Mouse (Mus musculus) intestine, embryonic 14.5 days (tissue): ENCODE data around the gene Olfr548-ps1. TPM values are rescaled to one million over a fixed set of nuclear protein-coding genes. Genes with fewer than 3 reads are reported as not detected.

Source experiments
- ATAC-seq: fragments of 200-750 bp; cut with Nextera tagmentation; replicated peaks from 2 replicates; pipeline ENCODE4 v1.8.0; 2017; ENCODE audit warnings: low read depth, moderate number of reproducible peaks, moderate TSS enrichment, moderate library complexity; ENCODE audit not compliant: low FRiP score, low TSS enrichment
- DNase-seq: peaks from one replicate; pipeline ENCODE4 v3.0.0-alpha.2; 2018; ENCODE audit warnings: low spot score
- H3K27ac ChIP-seq: fragments of 300-500 bp; sonication (generic); 2 replicates; pipeline ENCODE4 v1.5.1; 2014; ENCODE audit warnings: low read depth, mild to moderate bottlenecking, control low read depth
- H3K27me3 ChIP-seq: fragments of 300-500 bp; sonication (generic); replicated peaks from 2 replicates; pipeline ENCODE4 v1.6.1; 2014; ENCODE audit warnings: low read length, control low read depth; ENCODE audit not compliant: control insufficient read depth, insufficient read depth
- H3K36me3 ChIP-seq: fragments of 300-500 bp; sonication (generic); 2 replicates; pipeline ENCODE4 v1.6.1; 2014; ENCODE audit warnings: low read length, control low read depth; ENCODE audit not compliant: control insufficient read depth, insufficient read depth
- H3K4me1 ChIP-seq: fragments of 300-500 bp; sonication (generic); replicated peaks from 2 replicates; pipeline ENCODE4 v1.6.1; 2014; ENCODE audit warnings: low read length, control low read depth, mixed read lengths; ENCODE audit not compliant: control insufficient read depth, insufficient read depth
- H3K4me2 ChIP-seq: fragments of 300-500 bp; sonication (generic); 2 replicates; pipeline ENCODE4 v1.6.1; 2014; ENCODE audit warnings: low read length
- H3K4me3 ChIP-seq: fragments of 300-500 bp; sonication (generic); 2 replicates; pipeline ENCODE4 v1.5.1; 2014; ENCODE audit warnings: low read depth, low read length, control low read depth, mixed read lengths
- H3K9ac ChIP-seq: fragments of 300-500 bp; sonication (generic); 2 replicates; pipeline ENCODE4 v1.6.1; 2014; ENCODE audit warnings: mild to moderate bottlenecking, low read length
- H3K9me3 ChIP-seq: fragments of 300-500 bp; sonication (generic); 2 replicates; pipeline ENCODE4 v1.6.1; 2016; ENCODE audit warnings: low read length, control low read depth; ENCODE audit not compliant: control insufficient read depth
- WGBS: fragments of 180-500 bp; shearing (Covaris S2); extraction: QIAGEN DNeasy Blood & Tissue Kit; methylation state at CpG from one replicate; pipeline ENCODE4 v1.1.7; 2014; 5-methylcytosine and 5-hydroxymethylcytosine counted together
- polyA plus RNA-seq: library from polyadenylated mRNA; unstranded; fragments of >200 nt; fragmentation: Nextera tagmentation; extraction: Ambion mirVana; gene quantifications from 2 replicates; pipeline ENCODE4 v1.2.1, GENCODE M21; 2014

The Olfr548-ps1 gene
- polyA plus RNA-seq, 1 experiment from 2014 or later = not detected

- Histone ChIP-seq H3K27ac (no peak within 1 kb of the TSS), H3K4me1 (peaks cover 5% of the 10 kb centered on the region; the same call in 1 of the 2 replicates), H3K4me2 (peak within 1 kb of the TSS; percentile 54), H3K9ac (peak within 1 kb of the TSS; percentile 25; the same call in 1 of the 2 replicates), H3K4me3 (peak within 1 kb of the TSS; percentile 39), H3K27me3 (no peaks in the 10 kb centered on the region), H3K36me3 (no peaks in the 10 kb centered on the region), H3K9me3 (no peaks in the 10 kb centered on the region)
- 17% methylated on average over 10 of the region's 10 CpGs for WGBS
- ATAC-seq (peak; percentile 96), DNase-seq (peak; percentile 75)
Observed at GRCm38 (mm10) chr7:102564999-102565997, 24.6 kb downstream of the Olfr548-ps1 start, which contains the start of gene Trim21. TSS of gene Trim21 (minus strand) at chr7:102565486.

DNA sequence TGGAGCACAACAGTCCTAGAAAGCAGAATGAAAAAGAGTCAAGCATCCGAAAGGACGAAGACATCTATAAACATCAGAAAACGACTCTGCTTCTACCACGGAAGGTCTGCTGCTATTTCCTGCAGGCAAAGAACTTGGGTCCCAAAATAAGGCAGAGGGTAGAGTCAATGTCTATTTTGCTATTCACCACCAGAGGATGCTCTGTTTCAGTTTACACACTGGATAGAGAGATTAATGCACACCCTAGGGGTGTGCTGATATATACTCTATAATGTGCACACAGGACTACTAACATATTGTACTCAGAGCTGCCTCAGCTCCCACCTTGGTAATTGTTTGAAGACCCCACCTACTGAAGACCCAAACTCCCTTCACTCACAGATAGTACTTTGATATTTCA is 25.5 kb downstream of the Olfr548-ps1 start:
- Histone ChIP-seq H3K4me2 (no peak overlapping the region), H3K4me1 (peaks cover 5% of the 10 kb centered on the region; the same call in 1 of the 2 replicates), H3K9me3 (no peaks in the 10 kb centered on the region), H3K36me3 (no peaks in the 10 kb centered on the region), H3K4me3 (no peak overlapping the region), H3K27ac (no peak overlapping the region), H3K27me3 (no peaks in the 10 kb centered on the region), H3K9ac (no peak overlapping the region)
- 88% methylated on average over 4 of the region's 4 CpGs for WGBS
- ATAC-seq (no peak), DNase-seq (no peak)

DNA sequence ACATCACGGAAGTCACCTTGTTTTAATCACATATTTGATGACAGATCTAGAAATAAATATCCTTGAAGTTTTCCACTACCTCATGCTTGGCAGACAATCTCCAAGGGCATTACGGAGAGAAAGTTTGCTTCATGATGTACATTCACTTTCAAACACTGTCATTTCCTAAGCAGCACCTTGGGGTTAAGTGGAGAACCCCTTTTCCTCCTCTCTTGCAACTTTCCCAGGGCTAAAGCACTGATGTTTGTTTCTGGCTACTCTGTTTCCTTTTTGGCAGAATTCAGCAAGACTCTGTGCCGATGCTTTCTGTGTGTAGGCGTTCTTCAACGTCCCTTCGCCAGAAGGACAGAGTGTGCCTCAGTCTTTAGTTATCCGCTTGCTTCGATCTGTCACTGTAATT is 30.4 kb downstream of the Olfr548-ps1 start, which contains the start of gene Olfr550:
Olfr550 (plus strand) TSS at position 301 of the 400 bp plus-strand sequence.
- 92% methylated on average over 8 of the region's 8 CpGs for WGBS
- H3K27me3 ChIP-seq = no peaks in the 10 kb centered on the region
- H3K9ac ChIP-seq = no peak within 1 kb of the TSS
- H3K27ac ChIP-seq = no peak within 1 kb of the TSS
- no peaks in the 10 kb centered on the region for H3K4me1 ChIP-seq
- no peak within 1 kb of the TSS for H3K4me2 ChIP-seq
- H3K4me3 ChIP-seq = no peak within 1 kb of the TSS
- no peaks in the 10 kb centered on the region for H3K9me3 ChIP-seq
- no peaks in the 10 kb centered on the region for H3K36me3 ChIP-seq
- DNase-seq (no peak), ATAC-seq (no peak)

DNA sequence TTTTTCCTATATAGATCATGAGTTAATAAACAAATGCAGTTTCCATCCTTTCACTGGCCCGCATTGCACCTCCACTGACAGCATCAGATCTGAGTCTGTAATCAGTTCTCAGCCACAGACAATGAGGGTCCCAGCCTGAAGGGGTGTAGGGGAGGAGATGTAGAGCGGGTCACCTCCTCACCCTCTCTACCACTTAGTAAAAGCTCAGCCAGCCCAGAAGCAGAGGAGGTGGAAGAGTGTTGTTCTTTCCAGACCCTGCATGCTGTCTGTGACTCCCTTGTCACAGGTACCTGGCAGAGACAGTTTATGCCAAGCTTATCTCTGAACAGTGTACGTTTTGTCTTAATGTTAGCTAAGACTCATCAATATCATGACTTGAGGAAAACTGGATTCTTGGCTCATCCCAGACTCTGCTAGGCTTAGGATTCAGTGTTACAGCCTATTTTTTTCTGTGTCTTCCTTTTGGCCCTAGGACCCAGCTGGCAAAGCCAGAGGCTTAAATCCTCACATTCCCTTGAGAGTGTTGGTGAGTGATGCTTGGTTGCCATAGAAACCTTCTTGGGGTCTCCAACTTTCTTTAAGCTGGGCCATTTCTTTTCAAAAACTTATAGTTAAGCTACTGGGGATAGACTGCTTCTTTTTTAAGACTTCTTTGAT is 32.6 kb downstream of the Olfr548-ps1 start:
- Histone ChIP-seq H3K9ac (no peak overlapping the region), H3K9me3 (no peaks in the 10 kb centered on the region), H3K27me3 (no peaks in the 10 kb centered on the region), H3K27ac (no peak overlapping the region), H3K4me3 (no peak overlapping the region), H3K4me1 (no peaks in the 10 kb centered on the region), H3K36me3 (no peaks in the 10 kb centered on the region), H3K4me2 (no peak overlapping the region)
- WGBS = 77% methylated on average over 3 of the region's 3 CpGs
- DNase-seq (no peak), ATAC-seq (no peak)

DNA sequence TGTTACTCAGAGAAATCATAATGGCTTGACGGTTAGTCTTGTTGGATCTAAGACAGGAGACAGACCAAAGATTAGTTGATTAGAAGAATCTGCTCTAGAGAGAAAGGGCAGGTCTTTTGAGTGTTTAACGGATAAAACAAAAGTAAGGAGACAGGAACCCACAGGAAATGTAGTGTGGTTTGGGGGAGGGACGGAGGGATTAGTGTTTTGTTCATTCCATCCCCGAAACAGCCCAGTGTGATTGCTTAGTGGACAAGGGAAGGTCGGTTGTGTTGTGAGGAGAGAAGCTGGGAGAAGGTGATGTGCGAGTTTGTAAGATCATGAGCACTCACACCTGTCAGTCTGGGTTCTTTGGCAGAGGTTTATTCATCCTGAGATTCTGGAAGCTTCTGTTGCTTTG is 35.3 kb downstream of the Olfr548-ps1 start:
- H3K9ac ChIP-seq = no peak overlapping the region
- no peaks in the 10 kb centered on the region for H3K4me1 ChIP-seq
- no peaks in the 10 kb centered on the region for H3K9me3 ChIP-seq
- no peaks in the 10 kb centered on the region for H3K36me3 ChIP-seq
- no peak overlapping the region for H3K27ac ChIP-seq
- no peak overlapping the region for H3K4me2 ChIP-seq
- no peak for DNase-seq
- WGBS = 76% methylated on average over 6 of the region's 6 CpGs
- H3K4me3 ChIP-seq = no peak overlapping the region
- no peaks in the 10 kb centered on the region for H3K27me3 ChIP-seq
- no peak for ATAC-seq

DNA sequence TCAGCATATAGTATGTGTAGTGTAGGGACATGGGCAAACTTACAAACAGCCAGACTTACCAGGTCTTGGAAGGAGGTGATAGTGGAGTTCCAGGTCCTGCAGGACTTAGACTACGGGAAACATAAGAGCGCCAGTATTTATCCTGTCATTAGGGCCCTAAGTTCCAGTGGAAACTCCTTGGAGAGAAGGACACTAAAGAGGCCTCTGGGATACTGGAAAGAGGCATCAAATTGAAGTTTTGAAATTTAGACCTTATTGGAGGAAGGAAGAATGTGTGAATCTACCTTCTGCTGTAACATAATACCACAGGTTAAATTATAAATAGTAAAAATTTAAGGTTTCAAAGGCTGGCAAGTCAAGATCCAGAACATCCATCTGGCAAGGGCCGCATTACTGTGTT is 51.1 kb downstream of the Olfr548-ps1 start, which contains the start of gene Olfr551:
Olfr551 (minus strand) TSS at position 101 of the 400 bp plus-strand sequence.
- 92% methylated on average over 3 of the region's 3 CpGs for WGBS
- no peak for DNase-seq
- H3K9me3 ChIP-seq = no peaks in the 10 kb centered on the region
- H3K4me2 ChIP-seq = no peak within 1 kb of the TSS
- H3K9ac ChIP-seq = no peak within 1 kb of the TSS
- no peak within 1 kb of the TSS for H3K4me3 ChIP-seq
- no peaks in the 10 kb centered on the region for H3K4me1 ChIP-seq
- H3K27me3 ChIP-seq = no peaks in the 10 kb centered on the region
- H3K36me3 ChIP-seq = no peaks in the 10 kb centered on the region
- no peak for ATAC-seq
- no peak within 1 kb of the TSS for H3K27ac ChIP-seq

Other genes with a start within 250 kb of the Olfr548-ps1 start
- 158 and 169 TPM in 2 replicates for gene Rrm1, start 99.2 kb upstream of the Olfr548-ps1 start, polyA plus RNA-seq
- 0.77 and 0.96 TPM in 2 replicates for gene Olfr543, start 59.2 kb upstream of the Olfr548-ps1 start, polyA plus RNA-seq
- gene Olfr544, start 52.6 kb upstream of the Olfr548-ps1 start, polyA plus RNA-seq = 0.12 TPM in 1 of 2 replicates, not detected in the other
- 0.05 TPM in 1 of 2 replicates, not detected in the other for gene Olfr545, start 41.3 kb upstream of the Olfr548-ps1 start, polyA plus RNA-seq
- not detected in 2 replicates for gene Olfr547, start 6.1 kb upstream of the Olfr548-ps1 start, polyA plus RNA-seq
- gene Olfr549, start 9.0 kb downstream of the Olfr548-ps1 start, polyA plus RNA-seq = not detected in 2 replicates
- gene Trim21, start 24.6 kb downstream of the Olfr548-ps1 start, polyA plus RNA-seq = 0.81 and 1.2 TPM in 2 replicates
- not detected in 2 replicates for gene Olfr550, start 30.5 kb downstream of the Olfr548-ps1 start, polyA plus RNA-seq
- gene Olfr551, start 51.0 kb downstream of the Olfr548-ps1 start, polyA plus RNA-seq = not detected in 2 replicates
- gene Olfr552, start 56.9 kb downstream of the Olfr548-ps1 start, polyA plus RNA-seq = not detected in 2 replicates
- gene Olfr553, start 77.3 kb downstream of the Olfr548-ps1 start, polyA plus RNA-seq = not detected in 2 replicates
- gene Olfr554, start 97.5 kb downstream of the Olfr548-ps1 start, polyA plus RNA-seq = not detected in 2 replicates
- not detected in 2 replicates for gene Olfr555, start 117.9 kb downstream of the Olfr548-ps1 start, polyA plus RNA-seq
- gene Olfr556, start 124.0 kb downstream of the Olfr548-ps1 start, polyA plus RNA-seq = not detected in 2 replicates
- 13.5 and 14.2 TPM in 2 replicates for gene Trim68, start 146.4 kb downstream of the Olfr548-ps1 start, polyA plus RNA-seq
- not detected in 2 replicates for gene Olfr557, start 155.0 kb downstream of the Olfr548-ps1 start, polyA plus RNA-seq
- gene Olfr558, start 161.3 kb downstream of the Olfr548-ps1 start, polyA plus RNA-seq = 0.11 TPM in 1 of 2 replicates, not detected in the other
- not detected in 2 replicates for gene Olfr33, start 178.2 kb downstream of the Olfr548-ps1 start, polyA plus RNA-seq
- not detected in 2 replicates for gene Olfr559, start 186.6 kb downstream of the Olfr548-ps1 start, polyA plus RNA-seq
- gene Olfr560, start 218.5 kb downstream of the Olfr548-ps1 start, polyA plus RNA-seq = 0.15 TPM in 1 of 2 replicates, not detected in the other
- 0.31 and 0.39 TPM in 2 replicates for gene Olfr78, start 218.6 kb downstream of the Olfr548-ps1 start, polyA plus RNA-seq
- gene Olfr561, start 230.3 kb downstream of the Olfr548-ps1 start, polyA plus RNA-seq = not detected in 2 replicates